Mouse (Mus musculus) heart, embryonic 16.5 days (tissue): ENCODE data around the gene Fnip1. TPM values are rescaled to one million over a fixed set of nuclear protein-coding genes. Genes with fewer than 3 reads are reported as not detected.
"Not testable (repeated sequence)": the region's sequence is repeated elsewhere in the genome, so short reads cannot be mapped to it uniquely, and the experiment has no call there.

Source experiments
- ATAC-seq: fragments of 200-750 bp; cut with Nextera tagmentation; replicated peaks from 2 replicates; pipeline ENCODE4 v1.8.0; 2017; ENCODE audit warnings: moderate number of reproducible peaks; ENCODE audit not compliant: insufficient read depth, low FRiP score; ENCODE audit errors: extremely low read depth
- H3K27ac ChIP-seq: fragments of 300-500 bp; sonication (generic); 2 replicates; pipeline ENCODE4 v1.5.1; 2014; ENCODE audit warnings: mild to moderate bottlenecking, low read length, control low read depth, moderate library complexity
- H3K27me3 ChIP-seq: fragments of 300-500 bp; sonication (generic); 2 replicates; pipeline ENCODE4 v1.6.1; 2014; ENCODE audit warnings: low read length, mixed read lengths; ENCODE audit not compliant: control insufficient read depth, insufficient read depth
- H3K36me3 ChIP-seq: fragments of 300-500 bp; sonication (generic); 2 replicates; pipeline ENCODE4 v1.6.1; 2014; ENCODE audit not compliant: control insufficient read depth, insufficient read depth
- H3K4me1 ChIP-seq: fragments of 300-500 bp; sonication (generic); 2 replicates; pipeline ENCODE4 v1.6.1; 2014; ENCODE audit warnings: low read length, mixed read lengths; ENCODE audit not compliant: control insufficient read depth, insufficient read depth
- H3K4me2 ChIP-seq: fragments of 300-500 bp; sonication (generic); 2 replicates; pipeline ENCODE4 v1.6.1; 2014; ENCODE audit warnings: low read depth, mild to moderate bottlenecking, control low read depth, low read length
- H3K4me3 ChIP-seq: fragments of 300-500 bp; sonication (generic); 2 replicates; pipeline ENCODE4 v1.5.1; 2014; ENCODE audit warnings: mild to moderate bottlenecking, control low read depth, low read length
- H3K9ac ChIP-seq: fragments of 300-500 bp; sonication (generic); 2 replicates; pipeline ENCODE4 v1.6.1; 2014; ENCODE audit warnings: low read length, control low read depth
- H3K9me3 ChIP-seq: fragments of 300-500 bp; sonication (generic); replicated peaks from 2 replicates; pipeline ENCODE4 v1.6.1; 2016; ENCODE audit warnings: low read length; ENCODE audit not compliant: control insufficient read depth
- WGBS: fragments of 180-500 bp; shearing (Covaris S2); extraction: QIAGEN DNeasy Blood & Tissue Kit; methylation state at CpG from one replicate; pipeline ENCODE4 v1.1.7; 2014; 5-methylcytosine and 5-hydroxymethylcytosine counted together
- polyA plus RNA-seq: library from polyadenylated mRNA; unstranded; fragments of >200 nt; fragmentation: Nextera tagmentation; extraction: Ambion mirVana; gene quantifications from 2 replicates; pipeline ENCODE4 v1.2.1, GENCODE M21; 2015

The Fnip1 gene
- 8.7 and 9.3 TPM in 2 replicates for polyA plus RNA-seq

DNA sequence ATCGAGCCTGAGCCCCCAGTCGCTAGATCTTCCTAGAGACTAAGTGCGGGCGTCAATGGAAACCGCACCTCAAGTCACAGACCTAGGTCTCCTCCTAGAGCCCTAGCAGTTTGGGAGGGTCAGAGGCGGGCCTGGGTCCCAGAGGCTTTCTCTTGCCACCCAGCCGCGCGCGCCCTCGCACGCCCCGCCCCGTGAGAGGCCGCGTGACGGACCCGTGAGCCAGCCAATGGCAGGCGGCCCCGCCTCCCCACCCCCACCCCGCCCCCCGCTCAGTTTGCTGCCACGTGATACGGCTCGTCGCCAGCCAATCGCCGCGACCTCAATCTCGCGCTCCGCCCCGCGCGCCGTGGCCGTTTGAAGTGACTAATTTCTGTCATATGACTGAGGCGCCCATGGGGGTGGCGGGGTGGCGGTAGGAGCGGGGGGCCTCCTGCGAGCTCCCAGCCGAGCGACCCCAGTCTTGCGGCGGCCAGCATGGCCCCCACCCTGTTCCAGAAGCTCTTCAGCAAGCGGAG is at the start of gene Fnip1:
Gene Fnip1 (plus strand): TSS at position 377 of the 515 bp plus-strand sequence.
- Histone ChIP-seq H3K4me3 (peak within 1 kb of the TSS; percentile 97), H3K4me2 (peak within 1 kb of the TSS; percentile 69), H3K9ac (peak within 1 kb of the TSS; percentile 98), H3K9me3 (no peaks in the 10 kb centered on the region), H3K4me1 (peaks cover 11% of the 10 kb centered on the region; the same call in 1 of the 2 replicates), H3K27ac (peak within 1 kb of the TSS; percentile 92), H3K36me3 (no peaks in the 10 kb centered on the region), H3K27me3 (no peaks in the 10 kb centered on the region)
- 0% methylated on average over 42 of the region's 47 CpGs for WGBS
- peak; percentile 94 for ATAC-seq

DNA sequence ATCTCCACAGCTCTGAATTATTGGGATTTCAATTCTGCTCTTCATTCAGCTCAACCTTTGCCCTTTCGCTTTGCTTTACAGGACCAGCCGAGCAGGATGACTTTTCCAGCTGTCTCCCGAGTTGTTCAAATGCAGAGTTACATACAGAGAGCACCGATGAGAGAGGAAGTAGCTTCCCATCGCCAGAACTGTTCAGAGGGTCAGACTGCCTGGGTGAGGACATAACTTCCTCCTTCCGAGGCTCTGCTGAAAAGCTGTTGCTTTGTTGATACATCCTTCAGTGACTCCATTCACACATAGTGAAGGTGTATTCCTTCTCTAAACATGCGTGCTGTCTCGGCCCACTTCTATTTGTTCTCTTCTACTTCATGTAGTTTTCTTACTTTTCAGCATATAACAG is 47.6 kb upstream of the Fnip1 start:
- H3K27me3 ChIP-seq = no peaks in the 10 kb centered on the region
- H3K27ac ChIP-seq = no peak overlapping the region
- H3K9me3 ChIP-seq = no peaks in the 10 kb centered on the region
- ATAC-seq = no peak
- H3K4me2 ChIP-seq = no peak overlapping the region
- no peak overlapping the region for H3K4me3 ChIP-seq
- H3K4me1 ChIP-seq = no peaks in the 10 kb centered on the region
- H3K9ac ChIP-seq = no peak overlapping the region
- H3K36me3 ChIP-seq = no peaks in the 10 kb centered on the region
- WGBS = 62% methylated on average over 8 of the region's 8 CpGs

DNA sequence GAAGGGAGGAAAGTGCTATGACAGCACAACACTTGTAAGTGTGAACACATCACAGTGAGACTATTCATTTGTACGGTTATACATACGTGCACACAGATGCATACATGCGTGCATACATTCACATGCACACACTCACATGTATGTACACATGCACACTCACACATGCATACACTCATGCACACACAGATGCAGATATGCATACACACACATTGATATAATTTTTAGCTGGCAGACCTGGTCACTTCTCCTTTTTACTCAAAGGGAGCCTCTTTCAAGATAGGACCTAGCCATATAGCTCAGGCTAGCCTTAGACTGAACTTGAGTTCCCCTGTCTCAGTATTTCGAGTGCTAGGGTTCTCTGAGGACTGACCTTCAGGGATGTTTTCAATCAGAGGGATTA is 46.7 kb upstream of the Fnip1 start:
- Histone ChIP-seq H3K9me3 (no peaks in the 10 kb centered on the region), H3K27me3 (no peaks in the 10 kb centered on the region), H3K4me3 (no peak overlapping the region), H3K9ac (no peak overlapping the region), H3K4me2 (no peak overlapping the region), H3K4me1 (no peaks in the 10 kb centered on the region), H3K36me3 (no peaks in the 10 kb centered on the region), H3K27ac (no peak overlapping the region)
- ATAC-seq = no peak
- 79% methylated on average over 4 of the region's 4 CpGs for WGBS

DNA sequence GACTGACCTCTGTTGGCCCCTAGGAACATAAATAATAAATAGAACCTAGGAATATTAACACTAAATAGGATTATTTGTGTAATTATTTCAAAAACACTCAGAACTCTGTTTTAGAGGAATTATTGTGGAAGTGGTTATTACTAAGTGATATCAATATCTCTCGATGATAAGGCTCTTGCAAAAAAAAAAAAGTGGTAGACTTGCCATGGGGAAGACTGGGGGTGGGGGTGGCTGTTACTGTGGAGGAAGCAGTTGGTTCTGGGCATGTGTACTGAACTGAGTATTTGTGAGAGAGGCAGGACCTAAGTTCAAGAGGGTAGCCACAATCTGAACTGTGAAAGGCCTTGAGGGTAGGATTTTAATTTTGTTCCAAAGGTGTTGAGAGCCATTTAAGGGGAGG is 41.3 kb upstream of the Fnip1 start:
- no peak overlapping the region for H3K9ac ChIP-seq
- ATAC-seq = no peak
- 69% methylated on average over 1 of the region's 1 CpGs for WGBS
- H3K27me3 ChIP-seq = no peaks in the 10 kb centered on the region
- H3K9me3 ChIP-seq = no peaks in the 10 kb centered on the region
- H3K4me3 ChIP-seq = no peak overlapping the region
- H3K4me1 ChIP-seq = no peaks in the 10 kb centered on the region
- no peaks in the 10 kb centered on the region for H3K36me3 ChIP-seq
- no peak overlapping the region for H3K27ac ChIP-seq
- H3K4me2 ChIP-seq = no peak overlapping the region

DNA sequence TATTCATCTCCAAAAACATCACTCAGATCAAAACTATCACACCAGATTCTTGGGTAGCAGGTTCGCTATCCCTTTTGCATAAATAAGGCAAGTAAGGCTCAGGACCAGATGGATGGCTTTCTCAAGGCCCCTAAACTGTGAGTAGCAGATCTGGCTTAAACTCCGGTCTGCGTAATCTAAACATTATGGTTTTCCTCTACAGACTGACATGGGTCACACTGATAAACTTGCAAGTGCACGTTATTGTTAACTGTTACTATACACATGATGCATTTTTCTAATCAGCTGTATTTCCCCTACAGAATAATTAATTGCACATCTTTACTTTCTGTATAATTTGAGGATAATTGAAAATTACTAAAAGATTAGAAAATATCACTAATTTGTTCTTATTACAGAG is 39.9 kb upstream of the Fnip1 start:
- Histone ChIP-seq H3K27ac (no peak overlapping the region), H3K4me3 (no peak overlapping the region), H3K4me1 (no peaks in the 10 kb centered on the region), H3K27me3 (no peaks in the 10 kb centered on the region), H3K9ac (no peak overlapping the region), H3K36me3 (no peaks in the 10 kb centered on the region), H3K9me3 (no peaks in the 10 kb centered on the region), H3K4me2 (no peak overlapping the region)
- 56% methylated on average over 4 of the region's 4 CpGs for WGBS
- no peak for ATAC-seq

DNA sequence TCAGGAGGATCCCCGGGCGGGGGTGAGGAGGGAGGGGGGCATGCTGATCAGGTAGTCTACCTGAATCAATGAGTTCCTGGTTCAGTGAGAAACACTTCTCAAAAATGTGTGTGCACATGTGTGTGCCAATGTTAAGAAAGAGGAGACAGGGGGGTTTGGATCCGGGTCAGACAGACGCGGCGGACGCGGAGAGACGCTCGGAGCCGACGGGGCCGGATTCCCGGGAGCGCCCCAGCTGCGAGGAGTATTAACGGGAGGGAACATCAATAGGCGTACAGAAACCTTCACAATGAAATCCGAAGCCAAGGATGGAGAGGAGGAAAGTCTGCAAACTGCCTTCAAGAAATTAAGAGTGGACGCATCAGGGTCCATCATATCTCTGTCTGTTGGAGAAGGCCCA is 37.2 kb upstream of the Fnip1 start:
- ATAC-seq, H3K27ac ChIP-seq, H3K4me3 ChIP-seq, H3K9me3 ChIP-seq, H3K4me2 ChIP-seq, H3K4me1 ChIP-seq, H3K27me3 ChIP-seq, H3K9ac ChIP-seq, H3K36me3 ChIP-seq: not testable (repeated sequence)
- 92% methylated on average over 20 of the region's 20 CpGs for WGBS

DNA sequence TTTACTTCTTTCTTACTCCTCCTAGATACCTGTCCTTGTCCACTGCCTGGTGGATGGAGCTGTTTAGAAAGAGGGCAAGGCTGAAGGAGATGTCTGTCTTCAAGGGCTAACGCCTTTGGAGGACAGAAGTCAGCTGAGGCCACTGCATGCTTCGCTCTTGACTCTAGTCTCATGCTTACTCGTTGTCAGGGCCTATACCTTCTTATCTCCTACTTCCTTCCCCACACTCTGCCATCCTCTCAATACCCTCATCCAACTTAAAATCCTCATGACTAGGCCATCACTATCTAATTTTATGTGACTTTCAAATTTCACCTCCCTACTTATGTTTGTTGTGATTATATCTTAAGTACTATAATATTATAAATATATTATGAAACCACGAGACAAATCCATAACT is 33.1 kb upstream of the Fnip1 start:
- H3K4me1 ChIP-seq = no peaks in the 10 kb centered on the region
- no peak for ATAC-seq
- no peak overlapping the region for H3K9ac ChIP-seq
- no peak overlapping the region for H3K27ac ChIP-seq
- WGBS = 62% methylated on average over 4 of the region's 4 CpGs
- H3K9me3 ChIP-seq = no peaks in the 10 kb centered on the region
- no peaks in the 10 kb centered on the region for H3K27me3 ChIP-seq
- H3K36me3 ChIP-seq = no peaks in the 10 kb centered on the region
- no peak overlapping the region for H3K4me2 ChIP-seq
- H3K4me3 ChIP-seq = no peak overlapping the region

DNA sequence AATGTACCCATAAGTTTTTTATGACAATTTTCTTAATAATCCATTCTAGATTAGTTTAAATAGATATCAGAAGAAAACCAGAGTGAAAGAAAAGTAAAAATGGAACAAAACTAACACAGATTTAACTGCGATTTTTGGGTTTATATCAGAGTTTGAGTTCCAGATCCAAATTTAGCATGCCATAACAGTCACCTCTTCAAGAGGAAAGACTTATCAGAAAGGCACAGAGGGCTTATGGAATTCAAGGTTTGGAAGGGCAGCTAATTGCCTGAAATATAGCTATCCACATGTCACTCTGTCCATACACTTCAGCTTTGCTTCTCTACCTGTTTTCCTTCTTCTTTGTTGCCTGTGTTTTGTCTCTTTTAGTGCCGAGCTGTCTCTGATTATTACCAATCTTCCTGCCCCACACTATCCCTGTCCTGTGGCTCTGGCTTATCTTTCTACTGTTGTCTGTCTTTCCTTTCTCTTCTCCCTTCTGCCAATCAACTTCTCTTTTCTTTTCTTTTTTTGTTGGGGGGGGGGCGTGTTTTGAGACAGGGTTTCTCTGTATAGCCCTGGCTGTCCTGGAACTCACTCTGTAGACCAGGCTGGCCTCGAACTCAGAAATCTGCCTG is 31.0 kb upstream of the Fnip1 start:
- Histone ChIP-seq H3K36me3 (no peaks in the 10 kb centered on the region), H3K9me3 (no peaks in the 10 kb centered on the region), H3K27me3 (no peaks in the 10 kb centered on the region), H3K27ac (no peak overlapping the region), H3K4me3 (no peak overlapping the region), H3K4me1 (no peaks in the 10 kb centered on the region), H3K9ac (no peak overlapping the region), H3K4me2 (no peak overlapping the region)
- 79% methylated on average over 4 of the region's 4 CpGs for WGBS
- ATAC-seq = no peak

DNA sequence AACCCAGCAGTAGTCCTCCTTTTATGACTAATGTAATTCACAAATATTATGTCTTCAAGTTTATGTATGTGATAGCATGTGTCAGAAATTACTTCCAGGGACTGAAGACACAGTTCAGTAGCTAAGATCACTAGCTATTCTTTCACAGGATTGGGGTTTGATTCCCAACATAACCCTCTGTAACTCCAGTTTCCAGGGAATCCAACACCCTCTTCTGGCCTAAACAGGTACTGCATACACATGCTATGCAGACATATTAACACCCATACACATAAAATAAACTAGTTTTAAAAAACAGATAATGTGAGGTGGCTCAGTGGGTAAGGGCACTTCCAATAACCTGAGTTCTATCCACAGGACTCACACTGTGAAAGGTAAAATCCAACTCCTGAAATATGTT is 27.4 kb upstream of the Fnip1 start:
- no peaks in the 10 kb centered on the region for H3K9me3 ChIP-seq
- no peak overlapping the region for H3K9ac ChIP-seq
- H3K4me1 ChIP-seq = peaks cover 7% of the 10 kb centered on the region; the same call in 1 of the 2 replicates
- no peak for ATAC-seq
- H3K4me3 ChIP-seq = no peak overlapping the region
- H3K36me3 ChIP-seq = no peaks in the 10 kb centered on the region
- no peak overlapping the region for H3K27ac ChIP-seq
- no peak overlapping the region for H3K4me2 ChIP-seq
- H3K27me3 ChIP-seq = peaks cover 2% of the 10 kb centered on the region; the same call in 1 of the 2 replicates
